Mouse (Mus musculus): Measurements from ENCODE around the gene Amt. TPM values are rescaled to one million over a fixed set of nuclear protein-coding genes. Genes with fewer than 3 reads are reported as not detected.
"Not testable (repeated sequence)": the region's sequence is repeated elsewhere in the genome, so short reads cannot be mapped to it uniquely, and the experiment has no call there.

Gene Amt
- total RNA-seq, 2 experiments from 2014 or later = 0.19 to 1.8 TPM

DNA sequence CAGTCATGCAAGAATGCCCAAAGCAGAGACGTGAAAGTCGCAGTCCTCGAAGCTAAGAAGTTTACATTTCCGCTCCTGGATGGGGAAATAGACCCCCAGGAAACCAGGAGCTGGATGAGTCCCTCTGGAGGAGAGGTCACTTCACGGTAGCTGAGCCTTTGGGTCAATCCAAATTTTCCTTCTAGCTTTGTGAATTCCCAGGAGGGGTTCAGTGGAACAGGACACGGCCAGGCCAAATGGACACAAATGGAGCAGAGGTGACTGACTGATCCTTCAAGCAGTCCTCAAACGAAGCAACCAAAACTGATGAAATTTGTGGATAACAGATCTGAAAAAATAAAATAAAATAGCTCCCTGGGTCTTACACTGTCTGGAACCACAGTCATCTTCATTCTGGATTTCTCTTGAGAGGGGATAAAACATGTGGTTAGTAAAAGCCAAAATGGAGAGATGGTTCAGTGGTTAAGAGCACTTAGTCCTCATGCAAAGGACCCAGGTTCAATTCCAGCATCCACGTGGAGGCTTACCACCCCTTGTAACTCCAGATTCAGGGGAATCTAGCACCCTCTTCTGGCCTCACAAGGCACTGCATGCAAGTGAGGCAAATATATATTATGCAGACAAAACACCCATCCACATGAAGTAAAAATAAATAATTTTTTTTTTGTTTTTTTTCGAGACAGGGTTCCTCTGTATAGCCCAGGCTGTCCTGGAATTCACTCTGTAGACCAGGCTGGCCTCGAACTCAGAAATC is 17.8 kb upstream of the Amt start:
- ATAC-seq (replicated peaks; ENCODE audit: poor library complexity, severe bottlenecking) = peak; percentile 50

DNA sequence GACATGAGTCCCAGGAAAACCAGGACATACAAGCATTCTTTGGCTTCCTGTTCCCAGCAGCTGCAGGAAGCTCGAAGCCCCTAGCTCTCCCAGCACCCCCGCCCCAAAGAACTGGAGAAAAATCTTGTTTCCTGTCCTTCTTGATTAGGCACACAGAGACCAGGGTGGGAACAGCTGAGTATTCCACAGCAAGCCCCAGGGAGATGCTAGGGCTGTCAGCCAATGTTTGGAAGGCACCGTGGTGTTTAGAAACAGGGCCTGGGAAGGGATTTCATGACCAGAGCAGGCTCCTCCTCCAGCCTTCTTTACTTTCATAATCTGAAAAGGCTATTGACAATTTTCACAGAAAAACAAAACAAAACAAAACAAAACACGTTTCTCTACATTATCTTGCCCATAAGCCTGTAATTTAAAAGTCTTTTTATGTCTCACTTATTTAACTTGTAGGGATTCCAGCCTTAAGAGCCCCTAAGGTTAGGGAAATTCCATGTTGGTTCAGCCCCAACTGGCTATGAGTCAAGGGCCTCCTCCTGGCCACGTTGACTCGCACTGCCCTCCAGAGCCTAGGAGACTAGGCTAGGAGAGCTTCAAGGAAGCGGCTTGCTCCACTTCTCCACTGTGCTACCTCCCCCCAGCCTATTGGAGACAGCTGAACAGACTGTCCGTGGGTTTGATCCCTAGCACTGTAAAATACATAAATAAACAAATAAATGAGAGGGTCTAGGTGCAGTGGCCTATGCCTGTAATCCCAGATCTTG is 16.4 kb upstream of the Amt start:
- no peak for ATAC-seq (replicated peaks; ENCODE audit: poor library complexity, severe bottlenecking)

DNA sequence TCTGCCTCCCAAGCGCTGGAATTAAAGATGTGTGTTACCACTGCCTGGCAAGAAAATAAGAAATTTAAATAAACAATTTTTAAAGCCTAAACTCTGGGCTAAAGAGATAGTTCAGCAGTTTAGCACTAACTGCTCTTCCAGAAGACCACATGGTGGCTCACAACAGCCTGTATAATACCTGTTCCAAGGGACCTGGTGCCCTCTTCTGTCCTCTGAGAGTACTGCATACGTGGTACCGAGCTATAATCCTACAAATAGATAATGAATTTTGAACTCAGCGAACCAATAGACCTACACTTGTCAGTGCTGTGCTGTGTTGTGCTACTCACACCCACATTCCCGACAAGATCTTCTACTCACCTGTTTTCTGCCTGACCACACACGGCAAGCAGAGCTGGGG is 12.2 kb upstream of the Amt start:
- ATAC-seq (replicated peaks; ENCODE audit: poor library complexity, severe bottlenecking) = peak; percentile 97

GRCm38 (mm10) chr9:108287526-108288238 is 9.0 kb upstream of the Amt start:
- not testable (repeated sequence) for ATAC-seq (replicated peaks; ENCODE audit: poor library complexity, severe bottlenecking)

- no peak for ATAC-seq (replicated peaks; ENCODE audit: poor library complexity, severe bottlenecking)
Observed at GRCm38 (mm10) chr9:108289347-108289746, 7.3 kb upstream of the Amt start.

DNA sequence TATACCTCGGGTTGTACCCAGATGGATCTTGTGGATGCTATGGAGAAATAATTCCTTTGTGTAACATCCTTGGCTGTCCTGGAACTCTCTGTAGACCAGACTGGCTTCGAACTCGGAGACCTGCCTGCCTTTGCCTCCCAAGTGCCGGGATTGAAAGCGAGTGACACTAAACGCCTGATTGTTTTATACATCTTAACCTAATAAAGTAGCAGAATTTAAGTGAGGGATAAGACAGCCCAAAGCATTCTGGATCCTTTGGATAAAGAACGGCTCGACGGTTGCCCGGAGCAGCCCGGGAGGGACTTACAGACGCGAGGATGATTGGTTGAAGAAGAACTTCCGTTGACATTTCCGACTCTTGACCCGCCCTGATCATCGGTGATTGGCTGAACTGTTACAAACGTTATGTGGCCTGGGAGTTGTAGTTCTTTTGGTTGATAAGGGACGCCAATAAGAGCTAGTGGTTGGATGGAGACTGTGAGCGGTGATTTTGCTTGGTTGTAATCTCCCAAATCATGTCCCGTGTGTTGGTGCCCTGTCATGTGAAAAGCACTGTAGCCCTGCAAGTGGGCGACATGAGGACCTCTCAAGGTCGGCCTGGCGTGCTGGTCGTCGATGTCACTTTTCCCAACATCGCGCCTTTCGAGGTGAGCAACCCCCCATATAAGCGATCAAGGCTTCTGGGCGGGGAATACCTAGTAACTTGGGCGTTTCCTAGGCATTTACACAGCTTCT is 6.5 kb upstream of the Amt start, which contains the start of gene Nicn1:
TSS of gene Nicn1 (plus strand) at position 414 of the 735 bp plus-strand sequence.
- peak; percentile 99 for ATAC-seq (replicated peaks; ENCODE audit: poor library complexity, severe bottlenecking)

GRCm38 (mm10) chr9:108290773-108291172 is 5.9 kb upstream of the Amt start:
- ATAC-seq (replicated peaks; ENCODE audit: poor library complexity, severe bottlenecking) = no peak

GRCm38 (mm10) chr9:108301853-108302252 is 5.2 kb downstream of the Amt start:
- ATAC-seq (replicated peaks; ENCODE audit: poor library complexity, severe bottlenecking) = no peak

GRCm38 (mm10) chr9:108304716-108305115 is 8.1 kb downstream of the Amt start:
- no peak for ATAC-seq (replicated peaks; ENCODE audit: poor library complexity, severe bottlenecking)

- ATAC-seq (replicated peaks; ENCODE audit: poor library complexity, severe bottlenecking) = no peak
Observed at GRCm38 (mm10) chr9:108305170-108305569, 8.5 kb downstream of the Amt start.

DNA sequence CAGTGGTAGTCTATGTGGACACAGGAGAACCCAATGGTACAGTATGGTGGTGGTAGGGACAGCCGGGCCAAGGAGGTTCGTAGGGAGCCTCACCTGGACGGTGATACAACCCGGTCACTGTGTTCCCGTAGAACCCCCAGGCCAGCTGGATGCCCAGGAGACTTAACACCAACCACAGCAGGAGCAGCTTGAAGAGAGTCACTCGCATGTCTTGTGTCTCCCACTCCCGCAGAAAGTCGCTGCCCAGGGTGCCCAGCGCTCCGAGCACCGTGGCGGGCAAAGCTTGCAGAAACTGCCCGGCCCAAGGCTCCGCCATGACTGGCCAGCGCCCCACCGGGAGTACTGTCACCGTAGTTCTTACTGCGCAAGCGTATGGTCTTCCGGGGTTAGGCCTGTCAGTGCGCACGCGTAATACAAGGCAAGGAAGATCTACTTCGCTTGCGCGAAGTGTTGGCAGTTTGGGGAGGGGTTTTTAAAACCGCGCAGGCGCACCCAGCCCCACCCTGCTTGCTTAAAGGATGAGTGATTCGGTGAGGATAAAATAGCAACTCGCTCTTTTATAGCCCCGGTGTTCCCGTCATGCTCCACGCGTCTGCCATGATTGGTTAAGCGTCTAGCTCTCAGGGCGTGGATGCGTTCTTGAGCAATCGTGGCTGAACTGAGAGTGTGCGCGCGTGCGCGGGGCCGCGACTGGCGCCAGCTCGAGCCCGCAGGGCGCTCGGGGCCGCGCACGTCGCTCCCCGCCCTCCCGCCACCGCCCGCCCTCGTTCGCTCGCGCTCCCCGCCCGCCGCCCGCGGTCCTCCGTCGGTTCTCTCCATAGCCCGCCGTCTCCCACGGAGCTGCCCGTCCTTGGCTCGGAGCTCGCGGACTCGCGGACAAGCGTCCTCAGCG is 9.2 kb downstream of the Amt start, which contains the start of the genes Rhoa and Tcta:
TSS of gene Rhoa (plus strand) at position 501 of the 892 bp plus-strand sequence.
TSS of gene Tcta (minus strand) at position 532 of the 892 bp plus-strand sequence.
- peak; percentile 89 for ATAC-seq (replicated peaks; ENCODE audit: poor library complexity, severe bottlenecking)

DNA sequence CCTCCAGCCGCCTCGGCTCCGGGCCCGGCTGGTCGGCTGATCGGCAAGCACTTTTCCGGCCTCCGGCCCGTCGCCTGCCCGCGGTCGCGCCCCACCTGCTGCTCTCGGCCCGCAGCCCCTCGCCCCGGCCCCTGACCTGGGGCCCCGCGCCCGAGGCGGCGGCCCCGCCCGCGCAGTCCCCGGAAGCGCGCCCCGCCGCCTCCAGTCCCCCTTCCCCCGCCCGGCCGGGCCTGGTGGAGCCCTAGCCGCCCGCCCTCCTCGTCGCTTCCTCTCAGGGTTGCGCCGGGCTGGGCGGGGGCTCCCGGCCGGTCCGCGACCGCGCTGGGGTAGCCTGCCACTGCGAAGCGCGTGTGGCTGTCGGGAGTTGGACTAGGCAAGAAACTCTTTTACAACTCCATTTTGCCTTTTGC is 9.9 kb downstream of the Amt start:
- peak; percentile 59 for ATAC-seq (replicated peaks; ENCODE audit: poor library complexity, severe bottlenecking)

DNA sequence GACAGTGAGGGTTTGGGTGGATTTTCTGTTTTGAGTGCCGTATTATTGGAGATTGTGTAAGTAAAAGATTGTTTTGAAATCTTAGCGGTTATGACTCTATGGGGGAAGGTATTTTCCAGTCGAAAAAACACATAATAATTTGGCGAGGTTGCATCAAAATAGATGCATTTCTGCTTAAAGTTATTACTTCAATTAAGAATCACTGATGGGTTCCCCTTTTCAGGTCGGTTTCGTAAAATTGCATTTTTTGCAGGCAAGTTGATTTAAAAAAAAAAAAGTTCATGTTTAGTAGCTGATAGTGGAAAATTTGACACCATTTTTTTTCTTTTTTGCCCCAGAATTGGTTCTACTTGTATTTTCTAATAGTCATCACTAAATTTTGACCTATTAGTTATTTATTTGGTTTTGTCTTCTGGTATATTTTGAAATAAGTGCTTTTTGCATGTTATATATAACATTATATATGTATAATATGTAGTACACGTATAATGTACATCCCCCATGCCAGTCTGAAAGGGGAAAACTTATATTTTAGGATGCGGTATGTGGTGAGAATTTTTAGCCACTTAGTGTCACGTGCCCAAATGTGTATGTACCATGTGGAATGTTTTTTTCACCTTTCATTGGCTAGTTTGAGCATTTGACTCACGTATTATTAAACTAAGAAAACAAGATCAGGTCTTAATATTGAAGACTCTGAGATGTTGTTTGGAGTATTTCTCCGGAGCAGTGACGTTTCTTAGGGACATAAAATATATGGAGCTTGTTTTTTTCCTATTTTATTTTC is 10.6 kb downstream of the Amt start:
- no peak for ATAC-seq (replicated peaks; ENCODE audit: poor library complexity, severe bottlenecking)

GRCm38 (mm10) chr9:108308141-108308540 is 11.5 kb downstream of the Amt start:
- no peak for ATAC-seq (replicated peaks; ENCODE audit: poor library complexity, severe bottlenecking)

- no peak for ATAC-seq (replicated peaks; ENCODE audit: poor library complexity, severe bottlenecking)
Observed at GRCm38 (mm10) chr9:108317572-108317971, 20.9 kb downstream of the Amt start.

- no peak for ATAC-seq (replicated peaks; ENCODE audit: poor library complexity, severe bottlenecking)
Observed at GRCm38 (mm10) chr9:108318462-108318861, 21.8 kb downstream of the Amt start.

DNA sequence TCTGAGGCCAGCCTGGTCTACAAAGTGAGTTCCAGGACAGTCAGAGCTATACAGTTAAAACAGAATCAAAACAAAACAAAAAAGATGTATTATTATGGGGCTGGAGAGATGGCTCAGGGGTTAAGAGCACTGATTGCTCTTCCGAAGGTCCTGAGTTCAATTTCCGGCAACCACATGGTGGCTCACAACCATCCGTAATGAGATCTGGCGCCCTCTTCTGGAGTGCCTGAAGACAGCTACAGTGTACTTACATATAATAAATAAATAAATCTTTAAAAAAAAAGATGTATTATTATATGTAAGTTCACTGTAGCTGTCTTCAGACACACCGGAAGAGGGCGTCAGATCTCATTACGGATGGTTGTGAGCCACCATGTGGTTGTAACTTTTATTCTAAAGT is 25.4 kb downstream of the Amt start:
- not testable (repeated sequence) for ATAC-seq (replicated peaks; ENCODE audit: poor library complexity, severe bottlenecking)

GRCm38 (mm10) chr9:108324784-108325183 is 28.1 kb downstream of the Amt start:
- no peak for ATAC-seq (replicated peaks; ENCODE audit: poor library complexity, severe bottlenecking)

Measured in granulocyte monocyte progenitor cell, adult 5-6 weeks (primary cell).